Mouse (Mus musculus): Measurements from ENCODE around the gene Bst2. TPM values are rescaled to one million over a fixed set of nuclear protein-coding genes. Genes with fewer than 3 reads are reported as not detected.
"Not testable (repeated sequence)": the region's sequence is repeated elsewhere in the genome, so short reads cannot be mapped to it uniquely, and the experiment has no call there.

Bst2 gene
- polyA plus RNA-seq, 2 experiments: 12.2 to 41.1 TPM

DNA sequence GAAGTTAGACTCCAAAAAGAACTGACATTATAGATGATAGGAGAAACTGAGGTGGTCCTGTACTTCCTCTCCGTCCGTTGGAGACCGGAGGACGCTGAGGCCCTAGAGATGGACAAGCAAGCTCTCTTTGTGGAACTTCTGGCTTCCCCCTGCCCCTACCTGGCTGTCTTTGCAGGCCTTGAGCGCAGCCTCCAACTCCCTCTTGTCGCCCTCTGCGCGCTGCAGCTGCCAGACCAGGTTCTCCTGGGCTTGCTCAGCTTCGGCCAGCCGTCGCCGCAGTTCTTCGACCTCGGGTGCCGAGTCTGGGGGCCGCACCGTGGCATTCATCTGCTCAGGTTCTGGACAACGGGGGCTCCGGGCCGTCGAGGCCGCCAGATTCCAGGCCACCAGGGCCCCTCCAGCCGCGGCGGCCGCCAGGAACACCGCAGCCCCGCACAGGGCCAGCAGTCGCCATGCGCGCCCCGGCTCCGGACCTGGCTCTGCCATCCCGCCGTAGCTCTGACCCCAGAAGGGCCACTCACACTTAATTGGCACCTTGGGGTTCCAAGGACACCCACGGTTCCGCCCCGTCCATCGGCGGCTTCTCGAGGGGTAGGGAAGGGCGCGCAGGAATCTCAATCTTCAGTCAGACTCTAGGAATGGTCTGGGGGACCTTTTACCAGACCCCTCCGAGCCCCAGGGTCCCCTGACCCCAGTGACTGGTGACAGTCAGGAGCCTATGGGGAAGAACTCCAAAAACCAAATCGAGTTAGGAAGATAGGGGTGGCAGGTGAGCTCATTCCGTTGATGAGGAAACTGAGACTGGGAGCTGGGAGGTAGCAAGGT, 11.8 kb downstream of the Bst2 start, which contains the start of gene Ccdc194:
Gene Ccdc194 (minus strand): TSS at position 486 of the 825 bp plus-strand sequence.
- H3K9me3 ChIP-seq (ENCODE audit: control insufficient read depth, low read length): no peaks in the 10 kb centered on the region
- ATAC-seq (ENCODE audit: insufficient read depth): no peak
- H3K4me1 ChIP-seq (replicated peaks; ENCODE audit: control insufficient read depth in 2 of 2, insufficient read depth in 2 of 2, low read length in 1 of 2): peaks cover 0 to 5% of the 10 kb centered on the region in 2 experiments; a peak in 2 of 4 replicates
- no peak within 1 kb of the TSS for H3K27ac ChIP-seq
- TF ChIP-seq CTCF (IDR thresholded peaks at IDR 0.05; ENCODE audit: low read depth) (no peak), EP300 (IDR thresholded peaks at IDR 0.05; ENCODE audit: low read depth) (no peak)
- no peak for DNase-seq (ENCODE audit: low read depth in 3 of 3, low spot score in 3 of 3)
- 31% methylated on average over 46 of the region's 46 CpGs for WGBS (ENCODE audit: insufficient replicate concordance)
- H3K9ac ChIP-seq (replicated peaks): no peak within 1 kb of the TSS
- no peaks in the 10 kb centered on the region for H3K36me3 ChIP-seq (replicated peaks; ENCODE audit: control insufficient read depth, insufficient read depth, low read depth)
- no peak within 1 kb of the TSS for H3K4me3 ChIP-seq (ENCODE audit: insufficient read depth in 1 of 2, low read depth in 2 of 2, low read length in 2 of 2)
- H3K27me3 ChIP-seq (ENCODE audit: control insufficient read depth, insufficient read depth, low read length): peaks cover 15% of the 10 kb centered on the region
- no peak within 1 kb of the TSS for H3K4me2 ChIP-seq (ENCODE audit: low read depth)

DNA sequence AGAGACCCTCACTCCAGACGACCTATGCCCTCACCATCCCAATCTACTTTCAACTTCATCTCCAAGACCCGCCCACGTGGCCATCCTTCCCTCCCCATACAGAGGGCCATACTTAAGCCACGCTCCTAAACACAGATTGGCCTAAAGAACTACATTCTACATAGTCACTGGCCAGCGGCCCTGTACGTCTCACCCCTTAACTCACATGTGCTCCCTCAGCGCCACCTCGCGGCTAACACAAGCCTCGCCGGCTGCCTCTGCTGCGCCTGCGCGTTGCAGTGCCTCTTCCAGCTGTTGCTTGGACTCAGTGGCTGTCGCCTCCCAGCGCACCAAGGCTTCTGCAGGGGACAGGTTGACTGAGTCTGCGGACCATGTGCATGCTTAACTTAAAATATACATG, 15.6 kb downstream of the Bst2 start:
- Histone ChIP-seq H3K9ac (replicated peaks) (no peak overlapping the region), H3K36me3 (replicated peaks; ENCODE audit: control insufficient read depth, insufficient read depth, low read depth) (no peaks in the 10 kb centered on the region), H3K27ac (no peak overlapping the region), H3K4me2 (ENCODE audit: low read depth) (no peak overlapping the region), H3K27me3 (ENCODE audit: control insufficient read depth, insufficient read depth, low read length) (peaks cover 15% of the 10 kb centered on the region), H3K4me1 (replicated peaks; ENCODE audit: control insufficient read depth in 2 of 2, insufficient read depth in 2 of 2, low read length in 1 of 2) (no peaks in the 10 kb centered on the region; a peak in 1 of 4 replicates), H3K4me3 (ENCODE audit: insufficient read depth in 1 of 2, low read depth in 2 of 2, low read length in 2 of 2) (no peak overlapping the region), H3K9me3 (ENCODE audit: control insufficient read depth, low read length) (no peaks in the 10 kb centered on the region)
- DNase-seq (ENCODE audit: low read depth in 3 of 3, low spot score in 3 of 3) (peak; percentile 66 to 75 (median 69)), ATAC-seq (ENCODE audit: insufficient read depth) (peak; percentile 75)
- peak; percentile 96 for TF ChIP-seq CTCF (IDR thresholded peaks at IDR 0.05; ENCODE audit: low read depth)
- no peak for TF ChIP-seq EP300 (IDR thresholded peaks at IDR 0.05; ENCODE audit: low read depth)
- 3% methylated on average over 17 of the region's 17 CpGs for WGBS (ENCODE audit: insufficient replicate concordance)

DNA sequence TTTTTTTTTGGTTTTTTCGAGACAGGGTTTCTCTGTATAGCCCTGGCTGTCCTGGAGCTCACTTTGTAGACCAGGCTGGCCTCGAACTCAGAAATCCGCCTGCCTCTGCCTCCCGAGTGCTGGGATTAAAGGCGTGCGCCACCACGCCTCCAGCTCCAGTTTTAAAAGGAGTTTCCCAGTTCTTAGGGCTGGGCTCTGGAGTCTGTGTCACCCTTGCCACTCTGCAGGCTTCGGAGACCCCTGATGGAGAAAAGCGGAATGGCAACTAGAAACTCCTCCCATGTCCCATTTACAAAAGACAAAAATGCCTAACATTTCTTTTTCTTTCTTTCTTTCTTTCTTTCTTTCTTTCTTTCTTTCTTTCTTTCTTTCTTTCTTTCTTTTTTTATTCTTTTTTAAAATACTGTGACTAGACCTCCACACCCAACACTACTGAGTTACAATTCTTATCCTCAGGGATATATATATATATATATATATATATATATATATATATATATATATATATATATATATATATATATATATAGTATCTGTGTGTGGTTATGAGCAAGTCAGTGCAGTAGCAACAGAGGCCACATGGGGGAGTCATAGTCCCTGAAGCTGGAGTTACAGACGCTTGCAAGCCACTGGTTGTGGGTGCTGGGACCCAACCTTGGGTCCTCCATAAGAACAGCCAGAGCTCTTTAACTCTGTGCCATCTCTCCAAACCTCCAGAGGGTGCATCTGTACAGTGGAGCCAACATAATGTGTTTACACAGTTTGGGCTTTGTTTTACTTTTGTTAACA, 18.0 kb downstream of the Bst2 start:
- peak; percentile 60 for TF ChIP-seq CTCF (IDR thresholded peaks at IDR 0.05; ENCODE audit: low read depth)
- H3K36me3 ChIP-seq (replicated peaks; ENCODE audit: control insufficient read depth, insufficient read depth, low read depth); H3K27me3 ChIP-seq (ENCODE audit: control insufficient read depth, insufficient read depth, low read length); H3K4me3 ChIP-seq (ENCODE audit: insufficient read depth in 1 of 2, low read depth in 2 of 2, low read length in 2 of 2); H3K27ac ChIP-seq; ATAC-seq (ENCODE audit: insufficient read depth); H3K4me1 ChIP-seq (replicated peaks; ENCODE audit: control insufficient read depth in 2 of 2, insufficient read depth in 2 of 2, low read length in 1 of 2); H3K4me2 ChIP-seq (ENCODE audit: low read depth); H3K9me3 ChIP-seq (ENCODE audit: control insufficient read depth, low read length); H3K9ac ChIP-seq (replicated peaks): not testable (repeated sequence)
- WGBS (ENCODE audit: insufficient replicate concordance): 27% methylated on average over 10 of the region's 10 CpGs
- DNase-seq (ENCODE audit: low read depth in 3 of 3, low spot score in 3 of 3): peak in 2 of 3 experiments; percentile 23 to 55

DNA sequence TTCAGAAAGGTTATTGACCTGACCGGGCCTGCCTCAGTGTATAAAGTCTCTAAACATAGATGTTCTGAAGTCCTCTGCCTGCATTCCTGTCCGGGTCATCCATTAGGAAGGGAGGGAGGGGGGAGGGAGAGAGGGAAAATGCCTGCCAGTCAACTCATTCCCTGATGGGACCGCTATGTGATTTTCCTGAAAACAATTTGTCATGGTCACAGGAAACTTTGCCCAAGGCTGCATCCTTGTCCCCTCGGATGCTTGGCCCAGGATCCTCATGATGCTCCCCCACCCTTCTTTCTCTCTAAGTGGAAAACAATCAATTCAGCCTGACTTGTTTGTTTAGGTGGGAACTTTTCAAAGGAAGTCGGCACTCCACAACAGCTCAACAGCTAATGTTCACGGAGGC, 20.5 kb downstream of the Bst2 start:
- no peak for TF ChIP-seq EP300 (IDR thresholded peaks at IDR 0.05; ENCODE audit: low read depth)
- no peak for TF ChIP-seq CTCF (IDR thresholded peaks at IDR 0.05; ENCODE audit: low read depth)
- H3K4me3 ChIP-seq (ENCODE audit: insufficient read depth in 1 of 2, low read depth in 2 of 2, low read length in 2 of 2): no peak overlapping the region
- H3K36me3 ChIP-seq (replicated peaks; ENCODE audit: control insufficient read depth, insufficient read depth, low read depth): no peaks in the 10 kb centered on the region
- DNase-seq (ENCODE audit: low read depth in 3 of 3, low spot score in 3 of 3) (no peak), ATAC-seq (ENCODE audit: insufficient read depth) (no peak)
- 39% methylated on average over 6 of the region's 6 CpGs for WGBS (ENCODE audit: insufficient replicate concordance)
- no peaks in the 10 kb centered on the region for H3K27me3 ChIP-seq (ENCODE audit: control insufficient read depth, insufficient read depth, low read length)
- H3K9me3 ChIP-seq (ENCODE audit: control insufficient read depth, low read length): no peaks in the 10 kb centered on the region
- no peak overlapping the region for H3K4me2 ChIP-seq (ENCODE audit: low read depth)
- H3K9ac ChIP-seq (replicated peaks): no peak overlapping the region
- H3K4me1 ChIP-seq (replicated peaks; ENCODE audit: control insufficient read depth in 2 of 2, insufficient read depth in 2 of 2, low read length in 1 of 2): peaks cover 3 to 5% of the 10 kb centered on the region in 2 experiments; a peak in 3 of 4 replicates
- H3K27ac ChIP-seq: no peak overlapping the region

DNA sequence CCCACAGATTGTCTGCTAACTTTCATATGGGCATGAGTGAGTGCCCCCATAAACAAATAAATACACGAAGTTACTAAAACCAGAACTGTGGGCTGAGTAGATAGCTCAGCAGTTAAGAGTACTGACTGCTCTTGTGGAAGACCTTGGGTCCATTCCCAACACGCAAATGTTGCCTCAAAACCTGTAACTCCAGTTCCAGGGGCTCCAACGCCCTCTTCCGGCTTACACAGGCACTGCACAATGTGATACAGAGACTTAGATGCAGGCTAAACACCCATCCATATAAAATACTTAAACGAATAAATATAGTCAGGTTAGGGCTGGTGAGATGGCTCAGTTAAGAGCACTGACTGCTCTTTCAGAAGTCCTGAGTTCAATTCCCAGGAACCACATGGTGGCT, 22.2 kb downstream of the Bst2 start:
- no peak for ATAC-seq (ENCODE audit: insufficient read depth)
- 62% methylated on average over 5 of the region's 5 CpGs for WGBS (ENCODE audit: insufficient replicate concordance)

More for the DNA sequence above, 22.2 kb downstream of the Bst2 start:
- no peak for DNase-seq (ENCODE audit: low read depth in 3 of 3, low spot score in 3 of 3)
- Histone ChIP-seq H3K36me3 (replicated peaks; ENCODE audit: control insufficient read depth, insufficient read depth, low read depth) (no peaks in the 10 kb centered on the region), H3K9ac (replicated peaks) (no peak overlapping the region), H3K27ac (no peak overlapping the region), H3K9me3 (ENCODE audit: control insufficient read depth, low read length) (no peaks in the 10 kb centered on the region), H3K4me1 (replicated peaks; ENCODE audit: control insufficient read depth in 2 of 2, insufficient read depth in 2 of 2, low read length in 1 of 2) (peaks cover 5 to 7% of the 10 kb centered on the region in 2 experiments; a peak in 3 of 4 replicates), H3K27me3 (ENCODE audit: control insufficient read depth, insufficient read depth, low read length) (no peaks in the 10 kb centered on the region), H3K4me2 (ENCODE audit: low read depth) (no peak overlapping the region), H3K4me3 (ENCODE audit: insufficient read depth in 1 of 2, low read depth in 2 of 2, low read length in 2 of 2) (no peak overlapping the region)
- no peak for TF ChIP-seq EP300 (IDR thresholded peaks at IDR 0.05; ENCODE audit: low read depth)
- peak; percentile 26; the same call in 1 of the 2 replicates for TF ChIP-seq CTCF (IDR thresholded peaks at IDR 0.05; ENCODE audit: low read depth)
